Mouse (Mus musculus) T-helper 2 cell (primary cell): ENCODE data around the gene Slc12a6.

Experiments
- in situ Hi-C: fragments of 300-600 bp; cut with MboI, MseI; formaldehyde crosslinking; loops from one replicate; pipeline ENCODE4 v1.15.1; 2025; ENCODE audit warnings: high pct_unique_total_duplicates

Gene Slc12a6

DNA sequence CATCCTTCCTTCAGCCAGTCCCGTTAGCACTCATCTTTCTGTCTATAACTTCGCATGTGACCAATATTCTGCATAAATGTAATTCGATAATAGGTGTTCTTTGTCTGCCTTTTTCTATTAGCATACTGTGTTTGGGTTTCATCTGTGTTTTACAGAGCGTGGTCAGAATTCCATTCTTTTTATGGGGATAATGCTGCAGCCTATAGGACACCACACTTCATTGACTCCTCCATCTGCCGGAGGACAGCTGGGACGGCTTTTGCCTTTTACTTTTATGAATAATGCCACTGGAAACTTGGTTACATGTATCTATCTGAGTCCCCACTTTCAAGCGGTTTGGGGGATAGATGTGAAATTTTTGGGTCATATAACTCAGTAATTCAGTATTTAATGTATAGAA, 50.0 kb downstream of the Slc12a6 start:
- in situ Hi-C loops: no loop called here

DNA sequence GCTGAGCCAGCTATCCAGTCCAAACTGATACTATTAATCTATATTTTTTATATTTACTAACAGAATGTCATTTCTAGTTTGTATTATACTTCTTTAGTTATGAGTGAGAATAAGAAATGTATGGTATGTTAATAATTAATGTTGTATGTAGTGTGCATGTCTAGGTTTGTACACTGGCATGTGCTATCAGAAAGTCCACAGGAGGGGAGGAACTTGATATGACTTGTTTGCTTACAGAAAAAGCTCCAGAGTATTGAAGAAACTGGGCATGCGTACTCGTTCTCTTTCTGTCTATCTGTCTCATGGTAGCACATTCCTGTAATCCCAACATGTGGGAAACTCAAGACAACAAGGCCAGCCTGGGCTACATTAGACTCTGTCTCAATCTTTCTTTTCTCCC, 52.6 kb downstream of the Slc12a6 start:
- in situ Hi-C loops: no loop called here

DNA sequence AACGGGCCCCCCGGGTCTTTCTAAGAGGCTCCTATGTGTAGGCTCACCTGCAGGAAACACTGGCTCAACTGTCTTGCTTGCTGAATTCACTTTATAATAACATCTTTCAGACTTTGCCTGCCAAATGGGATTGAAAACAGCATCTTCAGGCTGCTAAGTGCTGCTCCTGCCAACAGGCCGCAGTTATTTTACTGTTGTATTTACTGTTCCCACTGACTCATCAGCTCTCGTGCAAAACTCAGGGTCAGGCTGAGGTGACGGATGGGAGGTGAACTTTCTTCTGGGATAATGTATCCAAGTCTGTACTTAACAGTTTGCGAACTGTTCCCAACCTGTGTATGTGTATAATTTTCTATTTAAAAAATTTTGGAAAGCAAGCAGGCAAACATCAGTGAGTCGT, 53.3 kb downstream of the Slc12a6 start:
- in situ Hi-C loops: no loop called here

DNA sequence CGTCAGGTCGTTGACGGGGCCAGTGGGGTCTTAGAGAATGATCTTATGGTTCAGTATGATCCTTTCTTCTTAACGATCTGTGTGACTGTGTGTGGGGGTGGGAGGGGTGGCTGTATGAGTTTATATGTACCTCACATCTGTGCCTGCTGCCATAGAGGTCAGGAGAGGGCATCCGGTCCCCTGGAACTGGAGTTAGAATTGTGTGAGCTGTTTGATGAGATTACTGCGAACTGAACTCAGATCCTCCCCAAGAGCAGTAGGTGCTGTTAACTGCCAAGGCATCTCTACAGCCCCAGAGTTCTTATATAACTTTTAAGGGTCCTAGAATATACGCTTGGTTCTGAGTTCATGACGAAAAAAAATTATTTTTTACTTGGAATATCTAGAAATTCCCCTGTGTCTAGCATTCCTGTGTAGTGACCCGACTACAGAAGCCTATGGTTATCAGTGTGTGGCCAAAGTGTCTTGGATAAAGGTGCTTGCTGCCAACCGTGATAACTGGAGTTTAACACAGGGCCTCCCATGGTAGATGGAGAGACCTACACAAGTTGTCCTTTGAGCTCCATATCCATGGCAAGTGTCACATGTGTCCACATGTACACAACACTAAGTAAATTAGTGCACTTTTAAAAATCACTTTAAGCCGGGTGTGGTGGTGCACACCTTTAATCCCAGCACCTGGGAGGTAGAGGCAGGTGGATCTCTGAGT, 62.6 kb downstream of the Slc12a6 start:
- in situ Hi-C loops: no loop called here

DNA sequence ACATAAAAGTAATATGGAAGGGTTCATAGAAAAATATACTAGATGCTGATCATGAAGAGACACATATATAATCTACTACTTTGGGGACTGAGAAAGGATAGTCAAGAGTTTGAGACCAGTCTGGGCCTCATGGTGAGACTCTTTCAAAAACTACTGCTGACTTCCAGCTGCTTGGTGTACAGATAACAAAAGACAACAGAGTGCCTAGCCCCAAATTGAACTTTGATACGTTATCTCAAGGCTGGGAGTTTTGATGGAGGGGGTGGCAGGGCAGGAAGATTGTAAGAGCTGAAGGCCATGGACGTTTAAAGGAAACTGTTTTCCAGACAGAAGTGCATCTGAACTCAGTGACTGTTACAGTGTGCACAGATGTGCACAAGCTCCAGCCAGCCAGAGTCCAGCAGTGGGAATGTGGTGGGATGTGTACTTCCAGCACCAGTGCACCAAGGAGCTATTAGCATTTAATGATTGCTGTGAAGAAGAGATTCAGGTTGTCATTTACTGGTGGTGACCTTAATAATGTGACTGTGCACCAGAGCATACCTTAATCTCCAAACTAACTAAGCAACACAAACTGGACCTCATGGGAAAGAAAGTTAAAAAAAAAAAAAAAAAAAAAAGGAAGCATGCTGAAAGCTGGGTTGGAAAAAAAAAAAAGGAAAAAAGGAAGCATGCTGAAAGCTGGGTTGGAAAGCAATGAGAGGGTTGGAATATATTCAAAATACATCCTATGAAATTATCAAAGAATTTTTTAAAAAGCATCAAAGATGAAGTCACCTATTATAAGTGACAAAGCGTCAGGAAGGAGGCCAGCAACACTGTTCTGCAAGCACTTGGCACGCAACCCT, 66.7 kb downstream of the Slc12a6 start:
- in situ Hi-C loops: no loop called here

DNA sequence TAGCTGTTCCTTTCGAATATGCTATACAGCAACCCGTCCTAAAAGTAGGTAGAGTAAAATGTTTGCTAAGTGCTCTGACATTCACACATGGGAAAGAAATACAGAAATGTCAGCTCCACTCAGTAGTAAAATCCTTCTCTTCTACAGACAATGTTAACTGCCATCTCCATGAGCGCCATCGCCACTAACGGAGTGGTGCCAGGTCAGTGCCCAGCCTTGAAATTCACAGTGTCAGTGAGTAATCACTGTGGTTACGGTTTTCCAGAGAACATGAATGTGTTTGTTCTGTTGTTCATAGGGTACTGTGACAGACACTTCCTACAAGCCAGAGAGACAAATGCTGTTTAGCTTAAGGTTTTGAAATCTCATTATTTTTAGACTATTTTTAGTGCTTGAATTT, 71.6 kb downstream of the Slc12a6 start:
- in situ Hi-C loops: no loop called here

DNA sequence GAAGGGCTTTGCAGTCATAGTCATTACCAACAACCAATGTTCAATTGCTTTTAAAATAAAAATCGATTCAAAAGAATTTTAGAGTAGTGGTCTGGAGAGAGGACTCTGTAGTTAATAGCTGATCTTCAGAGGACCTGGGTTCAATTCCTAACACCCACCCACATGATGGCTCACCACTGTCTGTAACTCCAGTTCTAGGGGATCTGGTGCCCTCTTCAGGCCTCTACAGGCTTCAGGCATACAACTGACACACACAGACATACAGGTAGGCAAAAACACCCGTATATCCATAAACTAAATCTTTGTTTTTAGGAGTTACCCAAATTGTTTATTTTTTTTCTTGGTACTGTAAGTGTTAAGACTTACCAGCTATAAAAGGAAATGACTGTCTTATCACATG, 74.1 kb downstream of the Slc12a6 start:
- in situ Hi-C loops: no loop called here

DNA sequence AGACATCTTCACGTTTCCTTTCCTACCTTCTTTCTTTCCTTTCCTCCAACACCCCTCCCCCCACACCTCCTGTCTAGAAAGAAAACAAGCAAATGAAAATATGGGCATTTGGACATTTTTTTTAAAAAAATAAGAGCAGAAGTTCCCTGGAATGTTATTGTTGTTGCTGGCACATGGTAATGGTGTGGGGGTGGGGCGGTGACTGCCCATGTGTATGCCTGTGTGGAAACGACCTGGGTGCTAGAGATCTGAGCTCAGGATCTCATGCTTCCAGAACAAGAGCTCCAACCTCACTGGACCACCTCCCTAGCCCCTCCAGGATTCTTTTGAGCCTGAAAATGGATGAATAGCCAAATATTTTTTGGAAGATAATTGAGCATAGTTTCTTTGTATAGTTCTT, 75.5 kb downstream of the Slc12a6 start:
- in situ Hi-C loops: no loop called here

DNA sequence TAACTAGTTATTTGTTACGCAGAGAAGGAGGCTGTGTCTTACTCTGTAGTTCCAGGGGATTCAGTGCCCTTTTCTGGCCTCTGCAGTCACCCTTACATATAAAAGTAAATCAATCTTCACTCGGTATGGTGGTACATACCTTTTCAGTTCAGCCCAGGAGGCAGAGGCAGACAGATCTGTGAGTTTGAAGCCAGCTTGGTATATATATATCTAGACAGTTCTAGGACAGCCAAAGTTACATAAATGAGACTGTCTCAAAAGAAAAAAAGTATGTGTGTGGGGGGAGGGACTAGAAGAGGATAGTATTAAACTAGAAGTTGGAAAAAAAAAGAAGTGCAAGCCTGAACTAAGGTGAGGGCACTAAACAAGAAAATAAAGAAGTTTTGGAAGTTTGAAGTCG, 82.6 kb downstream of the Slc12a6 start:
- in situ Hi-C loops: no loop called here

DNA sequence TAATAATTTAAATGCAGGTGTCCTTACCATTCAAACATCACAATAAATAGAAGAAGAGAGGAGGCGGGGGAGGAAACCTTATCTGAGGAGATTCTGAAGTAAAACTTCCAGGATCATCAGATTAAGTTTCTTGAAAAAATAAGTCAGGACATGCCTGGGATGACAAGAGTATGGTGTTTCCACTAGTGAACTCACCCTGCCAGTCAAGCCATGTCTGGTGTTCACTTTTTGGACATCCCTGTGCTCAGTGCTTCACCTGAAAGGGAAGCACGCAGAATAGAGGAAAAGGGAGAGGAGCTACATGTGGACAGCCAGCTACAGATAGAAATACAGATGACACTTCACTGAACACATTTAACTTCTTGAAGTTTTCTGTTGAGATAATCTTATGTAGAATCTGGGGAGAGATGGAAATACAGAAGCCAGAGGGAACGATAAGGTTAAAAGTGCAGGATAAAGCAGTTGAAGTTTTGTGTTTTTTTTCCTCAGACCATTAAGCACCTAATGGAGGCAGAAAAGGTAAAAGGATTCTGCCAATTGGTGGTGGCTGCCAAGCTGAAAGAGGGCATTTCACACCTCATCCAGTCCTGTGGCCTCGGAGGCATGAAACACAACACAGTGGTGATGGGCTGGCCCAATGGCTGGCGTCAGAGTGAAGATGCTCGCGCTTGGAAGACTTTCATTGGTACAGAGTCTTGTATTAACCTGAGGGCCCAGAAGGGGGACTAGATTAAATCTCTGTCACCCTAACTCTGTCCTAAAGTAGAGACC, 88.2 kb downstream of the Slc12a6 start:
- in situ Hi-C loops: no loop called here

DNA sequence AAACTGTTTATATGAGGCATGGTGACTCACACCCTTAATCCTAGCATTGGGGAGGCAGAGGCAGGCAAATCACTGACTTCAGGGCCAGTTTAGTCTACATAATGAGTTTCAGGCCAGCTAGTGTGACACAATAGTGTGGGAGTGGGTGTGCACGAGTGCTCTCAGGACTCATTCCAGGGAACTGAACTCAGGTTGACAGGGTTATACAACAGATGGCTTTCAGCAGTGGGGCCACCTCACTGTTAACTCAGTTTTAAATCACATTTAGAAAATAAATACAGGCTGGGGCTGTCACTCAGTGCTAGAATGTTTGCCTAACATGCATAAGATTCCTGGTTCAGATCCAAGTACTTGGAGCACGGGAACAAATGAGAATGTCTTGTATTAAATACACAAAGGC, 94.0 kb downstream of the Slc12a6 start:
- in situ Hi-C loops: no loop called here

DNA sequence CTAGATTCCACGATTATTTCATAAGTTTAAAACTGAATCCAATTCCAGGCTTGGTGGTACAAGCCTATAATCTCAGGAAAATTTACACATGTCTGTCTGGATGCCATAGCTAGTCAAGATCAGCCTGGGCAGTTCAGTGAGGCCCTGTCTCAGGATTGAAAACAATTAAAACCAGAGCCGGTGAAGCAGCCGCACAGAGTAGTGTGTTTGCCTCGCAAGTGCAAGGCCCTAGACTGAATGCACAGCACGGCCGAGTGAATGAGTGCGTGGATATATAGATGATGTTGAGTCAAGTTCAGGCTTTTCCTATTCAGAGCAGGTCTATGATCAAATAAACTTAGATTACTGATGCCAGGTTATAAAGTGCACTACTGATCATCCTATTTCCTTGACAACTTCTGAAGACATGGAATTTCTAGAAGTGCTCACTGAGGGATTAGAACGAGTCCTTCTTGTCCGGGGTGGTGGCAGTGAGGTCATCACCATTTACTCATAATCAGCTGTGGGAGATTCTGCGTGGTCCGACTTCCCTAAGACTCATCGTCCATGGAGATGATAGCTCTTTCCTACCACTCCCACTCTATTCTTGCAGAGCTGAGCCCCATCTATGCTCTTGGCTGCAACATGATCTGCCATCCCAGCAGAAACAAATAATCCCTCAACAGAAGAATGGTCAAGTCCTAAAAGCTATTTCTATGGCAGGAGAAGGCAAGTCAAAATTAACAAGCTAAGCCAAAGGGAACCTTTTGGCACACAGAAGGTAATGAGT, 94.6 kb downstream of the Slc12a6 start:
- in situ Hi-C loops: no loop called here

DNA sequence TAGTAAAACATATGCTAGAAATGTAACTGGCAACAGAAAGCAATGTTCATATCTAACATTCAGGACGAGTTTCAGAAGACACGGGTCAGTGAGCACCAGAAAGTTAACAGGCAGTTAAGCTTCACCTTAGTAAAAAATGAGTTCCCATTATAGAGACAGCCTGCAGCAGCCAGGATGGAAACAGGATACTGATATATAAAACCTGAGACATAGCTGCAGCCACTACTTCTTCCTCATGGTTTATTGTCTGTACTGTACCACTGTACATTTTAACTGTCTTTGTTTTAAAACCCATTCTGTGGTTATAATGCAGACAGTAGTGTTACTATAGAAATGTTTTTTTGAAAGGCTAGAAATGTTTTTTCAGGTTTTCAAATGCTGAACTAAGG, 95.2 kb downstream of the Slc12a6 start:
- in situ Hi-C loops: no loop called here

DNA sequence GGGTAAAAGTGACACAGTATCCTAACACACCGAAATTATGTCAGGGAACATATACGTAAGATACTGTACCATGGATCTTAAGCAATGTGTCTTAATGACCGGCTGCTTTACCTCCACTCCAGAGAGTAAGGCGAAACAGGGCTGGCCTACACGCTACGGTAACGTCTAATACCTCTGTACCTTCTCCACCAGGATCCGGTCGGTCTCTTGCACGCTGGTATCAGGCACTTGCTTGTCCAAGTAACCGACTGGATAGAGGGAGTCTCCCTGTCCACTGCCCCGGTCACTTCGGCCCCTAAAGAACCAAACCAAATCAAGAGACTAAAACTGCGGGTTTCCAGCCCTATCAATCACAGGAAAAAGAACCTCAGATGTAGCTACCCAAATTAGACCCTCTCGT, 101.6 kb downstream of the Slc12a6 start:
- in situ Hi-C loops: loop anchor here (5.0 kb wide), 1 partner anchor 130 kb away; no protein-coding TSS in a partner anchor

DNA sequence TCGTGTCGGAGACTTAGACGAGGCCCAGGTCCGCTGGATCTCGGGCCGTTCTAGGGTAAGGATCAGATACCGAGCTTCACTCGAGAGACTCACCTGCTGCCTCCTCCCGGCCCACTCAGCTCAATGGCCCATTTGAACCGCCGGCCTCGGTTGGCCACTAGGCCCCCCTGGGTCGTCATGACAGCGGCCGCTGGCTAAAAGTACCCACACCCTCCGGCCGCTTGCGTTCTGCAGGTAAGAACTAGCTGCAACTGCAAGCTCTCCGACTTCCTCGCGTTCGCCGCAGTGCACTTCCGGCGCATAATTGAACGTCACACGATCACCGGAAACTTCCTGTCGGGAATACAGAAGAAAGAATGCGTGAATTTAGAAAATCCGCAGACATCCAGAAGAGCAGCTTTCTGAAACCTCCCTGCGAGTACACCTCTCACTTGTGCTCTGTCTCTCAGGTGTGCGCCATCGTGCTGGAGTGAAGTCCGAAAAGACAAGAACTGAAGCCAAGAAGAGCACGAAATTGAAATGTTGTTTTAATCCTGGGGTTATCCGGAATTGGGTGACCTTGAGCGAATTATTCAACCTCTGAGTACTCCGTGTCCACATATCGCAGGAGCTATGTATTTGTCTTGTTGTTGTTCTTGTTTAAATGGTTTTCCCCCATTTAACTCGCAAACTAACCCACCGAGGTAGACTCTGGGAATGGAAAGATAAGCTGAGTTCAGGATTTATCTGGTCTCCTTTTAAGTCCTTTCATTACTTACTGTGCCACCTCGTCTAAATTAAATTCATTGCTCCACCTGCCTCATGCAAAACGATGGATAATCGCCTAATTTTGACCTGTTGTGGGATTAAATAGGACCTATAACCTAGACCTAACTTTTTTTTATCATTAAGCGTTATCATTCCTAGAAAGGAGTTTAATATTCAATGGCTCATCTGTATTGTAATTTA, 102.4 kb downstream of the Slc12a6 start, which contains the start of gene Emc4:
Gene Emc4 (minus strand): TSS at position 302 of the 948 bp plus-strand sequence.
- in situ Hi-C loops: loop anchor here (5.0 kb wide), 1 partner anchor 129 kb away; no protein-coding TSS in a partner anchor

DNA sequence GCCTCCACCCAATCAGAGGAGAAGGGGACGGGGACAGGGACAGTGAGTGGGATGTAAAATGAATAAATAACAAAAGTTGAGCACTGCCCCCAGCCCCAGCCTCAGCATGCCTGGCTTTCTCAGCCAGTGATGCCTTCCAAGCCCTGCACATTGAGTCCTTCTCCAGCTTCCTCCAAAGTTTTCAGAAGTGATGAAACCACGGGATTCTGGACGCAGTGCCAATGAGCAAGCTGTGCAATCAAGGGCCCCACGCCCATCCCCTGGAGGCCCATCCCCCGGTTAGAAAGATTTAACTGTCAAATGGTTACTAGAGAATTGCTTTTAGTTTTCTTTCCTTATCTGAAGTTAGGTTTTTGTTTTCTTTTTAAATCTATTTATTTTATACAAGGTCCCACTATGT, 104.3 kb downstream of the Slc12a6 start:
- in situ Hi-C loops: loop anchor here (5.0 kb wide), 2 partner anchors 103 to 127 kb away; partner anchors contain the start of genes Gm21985 and Slc12a6

DNA sequence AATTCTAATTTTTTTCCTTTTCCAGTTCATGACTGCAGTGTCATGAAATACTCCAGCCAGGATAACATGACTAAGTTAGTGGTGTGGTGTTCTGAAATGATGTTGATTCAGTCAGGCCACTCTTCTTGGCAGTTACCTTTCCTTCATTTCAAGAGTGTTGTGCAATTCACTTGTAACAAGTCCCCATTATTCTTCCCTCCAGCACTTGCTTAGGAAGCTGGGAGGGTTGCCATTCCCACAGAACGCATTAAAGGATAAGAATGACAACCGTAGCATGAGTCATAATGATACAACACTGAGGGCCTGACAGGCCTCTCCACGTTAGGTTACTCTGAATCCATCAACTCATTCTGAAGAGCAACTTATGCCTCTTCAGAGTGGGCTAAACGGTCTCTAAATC, 107.5 kb downstream of the Slc12a6 start:
- in situ Hi-C loops: loop anchor here (5.0 kb wide), 1 partner anchor 106 kb away; the partner anchor contains the start of genes Gm21985 and Slc12a6

DNA sequence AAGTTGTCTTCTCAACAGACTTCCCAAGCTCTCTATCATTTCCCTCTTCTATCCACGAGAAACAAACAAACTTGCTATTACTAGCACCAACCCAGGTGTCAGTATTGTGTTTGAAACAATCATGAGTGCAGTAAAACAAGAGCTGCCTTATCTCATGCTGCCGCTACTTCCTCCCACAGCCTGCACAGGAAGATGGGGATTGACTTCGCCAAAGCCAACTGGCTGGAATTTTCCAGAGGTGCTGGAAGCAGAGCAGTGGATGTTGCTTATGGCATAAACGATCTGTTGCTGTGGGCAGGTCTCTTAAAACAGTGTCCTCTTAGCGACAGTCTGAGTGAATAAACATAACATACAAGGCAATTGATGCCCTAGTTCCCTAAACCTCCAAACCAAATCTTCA, 109.0 kb downstream of the Slc12a6 start:
- in situ Hi-C loops: loop anchor here (5.0 kb wide), 1 partner anchor 107 kb away; the partner anchor contains the start of genes Gm21985 and Slc12a6

DNA sequence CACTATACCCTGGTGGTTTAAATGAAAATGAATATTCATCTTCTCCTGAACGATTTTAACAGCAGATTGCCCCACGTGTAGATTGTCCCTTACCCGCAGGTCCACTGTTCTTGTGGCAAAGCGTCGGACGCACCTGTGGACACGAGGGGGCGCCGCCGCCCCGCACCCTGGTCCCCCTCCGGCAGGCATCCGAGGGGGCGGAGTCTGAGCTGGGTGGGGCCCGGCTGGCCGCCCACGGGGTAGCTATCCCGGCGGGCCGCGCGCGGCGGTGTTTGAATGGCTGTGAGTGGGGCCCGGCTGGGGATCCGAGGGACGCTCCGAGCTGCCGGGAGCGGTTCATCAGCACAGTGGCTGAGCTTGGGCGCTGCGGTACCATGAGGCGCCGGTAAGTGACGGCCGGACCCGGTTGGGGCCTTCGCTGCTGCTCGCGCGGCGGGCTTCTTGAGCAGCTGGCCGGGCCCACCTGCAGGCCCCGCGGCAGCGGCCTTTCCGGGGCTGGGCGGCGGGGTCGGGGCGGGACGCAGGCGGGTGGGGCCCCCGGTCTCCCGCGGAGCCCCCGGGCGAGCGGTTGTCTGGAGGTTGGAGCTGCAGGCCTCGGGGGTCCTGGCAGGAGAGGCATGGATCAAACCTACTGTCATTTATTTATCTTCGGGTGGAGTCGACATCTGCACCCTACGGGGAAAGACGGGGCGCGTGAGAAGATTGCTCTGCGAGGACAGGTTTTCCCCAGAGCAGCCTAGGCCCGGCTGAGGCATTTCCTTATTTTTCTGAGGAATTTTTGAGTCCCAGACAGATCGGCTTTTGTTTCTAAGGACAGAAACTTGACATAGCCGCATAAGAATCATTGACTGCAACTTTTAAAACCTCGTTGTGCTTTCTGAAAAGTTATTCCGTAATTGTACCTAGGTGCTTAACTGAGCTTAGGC, 113.6 kb downstream of the Slc12a6 start, which contains the start of gene Katnbl1:
Gene Katnbl1 (plus strand): TSS at position 239 of the 926 bp plus-strand sequence.
- in situ Hi-C loops: no loop called here
